Mouse (Mus musculus) MEL (cell line): ENCODE data around the gene Itga11. TPM values are rescaled to one million over a fixed set of nuclear protein-coding genes. Genes with fewer than 3 reads are reported as not detected.

ENCODE experiments used
- DNase-seq: peaks from one replicate; pipeline ENCODE4 v3.0.0; 2011; ENCODE audit warnings: low read depth, low spot score
- H3K27ac ChIP-seq: 2 replicates; pipeline ENCODE4 v1.5.1; 2012; ENCODE audit warnings: low read depth, mild to moderate bottlenecking, control low read depth, low read length, moderate library complexity; ENCODE audit not compliant: control insufficient read depth
- H3K27me3 ChIP-seq, 2 experiments: fragments of 150-350 bp in 1 of 2; sonication (generic) in 1 of 2; 2 replicates each; pipeline ENCODE4 v1.6.1; 2012; ENCODE audit warnings: low read length in 2 of 2, mild to moderate bottlenecking in 2 of 2, improper control_type of control experiment in 1 of 2, moderate library complexity in 1 of 2; ENCODE audit not compliant: insufficient read depth in 2 of 2, control insufficient read depth in 1 of 2
- H3K36me3 ChIP-seq, 2 experiments: 2 replicates each; pipeline ENCODE4 v1.6.1; 2012 to 2014; ENCODE audit warnings: low read length in 2 of 2, improper control_type of control experiment in 1 of 2, inconsistent platforms in 1 of 2, mild to moderate bottlenecking in 1 of 2; ENCODE audit not compliant: insufficient read depth in 2 of 2, control insufficient read depth in 1 of 2
- H3K4me1 ChIP-seq, 2 experiments: fragments of 150-350 bp in 1 of 2; sonication (generic) in 1 of 2; 2 replicates each; pipeline ENCODE4 v1.6.1; 2012; ENCODE audit warnings: low read length in 2 of 2, improper control_type of control experiment in 1 of 2, mild to moderate bottlenecking in 1 of 2; ENCODE audit not compliant: insufficient read depth in 2 of 2, control insufficient read depth in 1 of 2
- H3K4me3 ChIP-seq, 2 experiments: fragments of 150-350 bp in 1 of 2; sonication (generic) in 1 of 2; 2 replicates each; pipeline ENCODE4 v1.5.1; 2012; ENCODE audit warnings: low read depth in 2 of 2, low read length in 2 of 2, mild to moderate bottlenecking in 2 of 2, moderate library complexity in 2 of 2, control low read depth in 1 of 2, improper control_type of control experiment in 1 of 2; ENCODE audit not compliant: control insufficient read depth in 1 of 2, insufficient read depth in 1 of 2
- H3K79me2 ChIP-seq: 2 replicates; pipeline ENCODE4 v1.6.1; 2012; ENCODE audit warnings: mild to moderate bottlenecking, low read length, moderate library complexity; ENCODE audit not compliant: control insufficient read depth, poor library complexity, insufficient read depth
- H3K9ac ChIP-seq: 2 replicates; pipeline ENCODE4 v1.6.1; 2012; ENCODE audit warnings: low read depth, mild to moderate bottlenecking, control low read depth, low read length, moderate library complexity; ENCODE audit not compliant: control insufficient read depth, poor library complexity, severe bottlenecking
- H3K9me3 ChIP-seq: fragments of 150-350 bp; sonication (generic); replicated peaks from 2 replicates; pipeline ENCODE4 v1.6.1; 2012; ENCODE audit warnings: mild to moderate bottlenecking, low read length, improper control_type of control experiment, moderate library complexity; ENCODE audit not compliant: insufficient read depth
- CHD2 ChIP-seq: IDR thresholded peaks from 2 replicates; pipeline ENCODE4 v1.6.1; 2011; ENCODE audit warnings: low read length, improper control_type of control experiment
- CTCF ChIP-seq, 3 experiments: IDR thresholded peaks in 2 of 3; conservative IDR thresholded peaks in 1 of 3; 2 replicates each; pipeline ENCODE4 v1.5.1; 2011 to 2012; ENCODE audit warnings: low read length in 3 of 3, low read depth in 2 of 3, mild to moderate bottlenecking in 2 of 3, improper control_type of control experiment in 1 of 3, inconsistent platforms in 1 of 3, mixed read lengths in 1 of 3, moderate library complexity in 1 of 3; ENCODE audit not compliant: control insufficient read depth in 1 of 3, insufficient read depth in 1 of 3, poor library complexity in 1 of 3, severe bottlenecking in 1 of 3
- E2F4 ChIP-seq: IDR thresholded peaks from 2 replicates; pipeline ENCODE4 v1.6.1; 2011; ENCODE audit warnings: low read depth, low read length, improper control_type of control experiment, borderline replicate concordance
- ELF1 ChIP-seq: IDR thresholded peaks from 2 replicates; pipeline ENCODE4 v1.6.1; 2014; ENCODE audit warnings: low read depth, mild to moderate bottlenecking, inconsistent platforms, low read length, improper control_type of control experiment, moderate library complexity
- EP300 ChIP-seq, 2 experiments: IDR thresholded peaks; 2 replicates each; pipeline ENCODE4 v1.6.1; 2011; ENCODE audit warnings: improper control_type of control experiment in 2 of 2, low read length in 2 of 2, low read depth in 1 of 2, mild to moderate bottlenecking in 1 of 2
- GABPA ChIP-seq: IDR thresholded peaks from 2 replicates; pipeline ENCODE4 v1.6.1; 2012; ENCODE audit warnings: low read depth, mild to moderate bottlenecking, inconsistent platforms, low read length, improper control_type of control experiment, moderate library complexity
- MAFK ChIP-seq: IDR thresholded peaks from 2 replicates; pipeline ENCODE4 v1.6.1; 2011; ENCODE audit warnings: low read depth, mild to moderate bottlenecking, low read length, improper control_type of control experiment, borderline replicate concordance
- MAZ ChIP-seq: IDR thresholded peaks from 2 replicates; pipeline ENCODE4 v1.6.1; 2012; ENCODE audit warnings: low read depth, mild to moderate bottlenecking, inconsistent platforms, low read length, improper control_type of control experiment
- MYB ChIP-seq: IDR thresholded peaks from 2 replicates; pipeline ENCODE4 v1.6.1; 2011; ENCODE audit warnings: mild to moderate bottlenecking, low read depth, low read length, improper control_type of control experiment
- POLR2A ChIP-seq, 2 experiments: IDR thresholded peaks; 2 replicates each; pipeline ENCODE4 v1.6.1; 2011 to 2012; ENCODE audit warnings: low read length in 2 of 2, mild to moderate bottlenecking in 2 of 2, control low read depth in 1 of 2, improper control_type of control experiment in 1 of 2, low read depth in 1 of 2, moderate library complexity in 1 of 2; ENCODE audit not compliant: control insufficient read depth in 1 of 2, insufficient read depth in 1 of 2, poor library complexity in 1 of 2
- RAD21 ChIP-seq: IDR thresholded peaks from 2 replicates; pipeline ENCODE4 v1.6.1; 2011; ENCODE audit warnings: mild to moderate bottlenecking, low read depth, low read length, improper control_type of control experiment
- TAL1 ChIP-seq: IDR thresholded peaks from 2 replicates; pipeline ENCODE4 v1.6.1; 2012; ENCODE audit warnings: mild to moderate bottlenecking, inconsistent platforms, low read length, moderate library complexity, mixed read lengths
- TBP ChIP-seq: IDR thresholded peaks from 2 replicates; pipeline ENCODE4 v1.8.0; 2011; ENCODE audit warnings: low read depth, low read length, improper control_type of control experiment
- TCF12 ChIP-seq: IDR thresholded peaks from 2 replicates; pipeline ENCODE4 v1.6.1; 2014; ENCODE audit warnings: low read depth, mild to moderate bottlenecking, inconsistent platforms, low read length, improper control_type of control experiment, moderate library complexity
- USF1 ChIP-seq: IDR thresholded peaks from 2 replicates; pipeline ENCODE4 v1.6.1; 2014; ENCODE audit warnings: low read depth, mild to moderate bottlenecking, inconsistent platforms, low read length, improper control_type of control experiment, moderate library complexity
- USF2 ChIP-seq, 2 experiments: IDR thresholded peaks; 2 replicates each; pipeline ENCODE4 v1.6.1; 2011 to 2012; ENCODE audit warnings: improper control_type of control experiment in 2 of 2, low read length in 2 of 2, borderline replicate concordance in 1 of 2, inconsistent platforms in 1 of 2, low read depth in 1 of 2, mild to moderate bottlenecking in 1 of 2; ENCODE audit not compliant: insufficient read depth in 1 of 2
- ZC3H11A ChIP-seq: IDR thresholded peaks from 2 replicates; pipeline ENCODE4 v1.6.1; 2012; ENCODE audit warnings: low read depth, mild to moderate bottlenecking, inconsistent platforms, low read length, improper control_type of control experiment
- ZKSCAN1 ChIP-seq: IDR thresholded peaks from 2 replicates; pipeline ENCODE4 v1.6.1; 2012; ENCODE audit warnings: low read depth, mild to moderate bottlenecking, inconsistent platforms, low read length, improper control_type of control experiment, moderate library complexity
- ZMIZ1 ChIP-seq: IDR thresholded peaks from 2 replicates; pipeline ENCODE4 v1.6.1; 2012; ENCODE audit warnings: low read depth, mild to moderate bottlenecking, inconsistent platforms, low read length, improper control_type of control experiment, moderate library complexity
- polyA plus RNA-seq, 2 experiments: library from polyadenylated mRNA; stranded (reverse) in 1 of 2; unstranded in 1 of 2; fragments of >175 nt in 1 of 2; fragments of >200 nt in 1 of 2; gene quantifications; 2 replicates each; pipeline versions ENCODE4 v1.2.1 to v1.2.4; 2012; ENCODE audit warnings: low replicate concordance in 2 of 2, low read depth in 1 of 2; ENCODE audit not compliant: insufficient read length in 2 of 2, insufficient read depth in 1 of 2, missing spikeins in 1 of 2
- total RNA-seq: library from RNA; depleted of rRNA; stranded (reverse); fragments of 300-350 nt; gene quantifications from 2 replicates; pipeline ENCODE4 v1.2.3, GENCODE M21; 2012

The Itga11 gene
- total and polyA plus RNA-seq, 3 experiments = not detected

DNA sequence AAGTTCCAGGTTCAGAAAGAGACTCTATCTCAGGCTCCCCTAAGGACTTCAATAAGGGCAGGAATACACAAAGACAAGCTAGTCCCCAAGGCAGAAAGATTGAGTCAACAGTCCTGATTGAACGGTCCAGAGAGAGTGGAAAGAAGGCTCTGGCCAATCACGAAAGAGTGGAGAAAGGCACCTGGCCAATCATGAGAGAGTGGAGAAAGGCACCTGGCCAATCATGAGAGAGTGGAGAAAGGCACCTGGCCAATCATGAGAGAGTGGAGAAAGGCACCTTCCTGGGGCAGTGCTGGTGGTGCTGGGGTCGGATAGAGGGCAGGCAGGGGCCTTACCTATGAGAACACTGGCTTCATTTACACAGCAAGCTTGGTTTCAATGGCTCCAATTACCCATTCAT lies 28.2 kb upstream of the Itga11 start:
- H3K27me3 ChIP-seq = peaks cover 2 to 11% of the 10 kb centered on the region in 2 experiments; a peak in 2 of 4 replicates
- no peaks in the 10 kb centered on the region for H3K36me3 ChIP-seq
- H3K27ac ChIP-seq = no peak overlapping the region
- no peaks in the 10 kb centered on the region for H3K9me3 ChIP-seq
- no peak overlapping the region for H3K9ac ChIP-seq
- no peak overlapping the region for H3K4me3 ChIP-seq
- no peaks in the 10 kb centered on the region for H3K79me2 ChIP-seq
- DNase-seq = no peak
- TF ChIP-seq ZKSCAN1 (no peak), ELF1 (no peak), CHD2 (no peak)
- no peaks in the 10 kb centered on the region for H3K4me1 ChIP-seq

DNA sequence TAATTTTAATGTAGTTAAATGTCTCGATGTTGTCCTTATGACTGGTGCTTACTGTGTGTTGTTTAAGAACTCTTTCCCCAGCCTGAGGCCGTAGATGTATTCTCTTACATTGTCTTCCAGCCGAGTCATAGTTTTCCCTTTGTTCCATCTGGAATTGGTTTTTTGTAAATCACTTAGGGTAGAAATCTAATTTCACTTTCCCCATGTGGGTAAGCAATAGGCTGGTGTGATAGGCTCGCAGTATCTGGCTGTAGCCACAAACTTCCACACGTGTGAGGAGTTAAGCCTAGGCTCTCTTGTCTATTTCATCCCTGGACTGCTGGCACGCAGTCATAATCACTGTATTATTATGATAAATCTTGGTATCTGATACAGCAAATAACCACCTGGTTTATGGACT lies 26.9 kb upstream of the Itga11 start:
- TF ChIP-seq POLR2A (IDR thresholded peaks at IDR 0.05; ENCODE audit: control insufficient read depth in 1 of 2, insufficient read depth in 1 of 2, low read depth in 1 of 2, low read length in 2 of 2, poor library complexity in 1 of 2) = no peak
- no peak for TF ChIP-seq EP300 (IDR thresholded peaks at IDR 0.05; ENCODE audit: low read depth in 1 of 2, low read length in 2 of 2)
- no peak for TF ChIP-seq ZMIZ1
- TF ChIP-seq E2F4 = no peak
- TF ChIP-seq TBP = no peak
- TF ChIP-seq MAFK = no peak
- no peak for TF ChIP-seq MAZ
- TF ChIP-seq TCF12 = no peak
- TF ChIP-seq TAL1 = no peak
- TF ChIP-seq MYB = no peak
- no peak for TF ChIP-seq USF2 (IDR thresholded peaks at IDR 0.05; ENCODE audit: borderline replicate concordance in 1 of 2, insufficient read depth in 1 of 2, low read depth in 1 of 2, low read length in 2 of 2)
- TF ChIP-seq CTCF (IDR thresholded peaks at IDR 0.05 in 2 of 3, conservative IDR thresholded peaks at IDR 0.05 in 1 of 3; ENCODE audit: control insufficient read depth in 1 of 3, insufficient read depth in 1 of 3, low read depth in 2 of 3, low read length in 3 of 3, poor library complexity in 1 of 3, severe bottlenecking in 1 of 3) = no peak
- TF ChIP-seq GABPA = no peak
- no peak for TF ChIP-seq USF1
- no peak for TF ChIP-seq ELF1
- TF ChIP-seq RAD21 = no peak
- no peak for TF ChIP-seq ZC3H11A
- no peak overlapping the region for H3K9ac ChIP-seq
- no peaks in the 10 kb centered on the region for H3K36me3 ChIP-seq
- H3K4me3 ChIP-seq = no peak overlapping the region
- no peaks in the 10 kb centered on the region for H3K9me3 ChIP-seq
- no peak for DNase-seq
- H3K79me2 ChIP-seq = no peaks in the 10 kb centered on the region
- H3K27ac ChIP-seq = no peak overlapping the region
- peaks cover 0 to 12% of the 10 kb centered on the region in 2 experiments; a peak in 3 of 4 replicates for H3K27me3 ChIP-seq
- no peaks in the 10 kb centered on the region for H3K4me1 ChIP-seq
